Mouse (Mus musculus) forebrain, embryonic 16.5 days (tissue): ENCODE data around the gene Wnt9a. TPM values are rescaled to one million over a fixed set of nuclear protein-coding genes. Genes with fewer than 3 reads are reported as not detected.

ENCODE experiments used
- ATAC-seq: fragments of 200-750 bp; cut with Nextera tagmentation; 2 replicates; pipeline ENCODE4 v1.8.0; 2017; ENCODE audit warnings: mild to moderate bottlenecking, moderate library complexity
- H3K27ac ChIP-seq: fragments of 300-500 bp; sonication (generic); 2 replicates; pipeline ENCODE4 v1.5.1; 2014; ENCODE audit warnings: low read length, control low read depth
- H3K27me3 ChIP-seq: fragments of 300-500 bp; sonication (generic); replicated peaks from 2 replicates; pipeline ENCODE4 v1.6.1; 2014; ENCODE audit warnings: low read length; ENCODE audit not compliant: control insufficient read depth, insufficient read depth
- H3K36me3 ChIP-seq: fragments of 300-500 bp; sonication (generic); 2 replicates; pipeline ENCODE4 v1.6.1; 2014; ENCODE audit not compliant: control insufficient read depth, insufficient read depth
- H3K4me1 ChIP-seq: fragments of 300-500 bp; sonication (generic); replicated peaks from 2 replicates; pipeline ENCODE4 v1.6.1; 2014; ENCODE audit warnings: low read length; ENCODE audit not compliant: control insufficient read depth, insufficient read depth
- H3K4me2 ChIP-seq: fragments of 300-500 bp; sonication (generic); 2 replicates; pipeline ENCODE4 v1.6.1; 2014; ENCODE audit warnings: mild to moderate bottlenecking, low read length, control low read depth
- H3K4me3 ChIP-seq: fragments of 300-500 bp; sonication (generic); replicated peaks from 2 replicates; pipeline ENCODE4 v1.5.1; 2014; ENCODE audit warnings: mild to moderate bottlenecking, low read length, control low read depth
- H3K9ac ChIP-seq: fragments of 300-500 bp; sonication (generic); replicated peaks from 2 replicates; pipeline ENCODE4 v1.6.1; 2014; ENCODE audit warnings: low read depth, low read length, control low read depth
- H3K9me3 ChIP-seq: fragments of 300-500 bp; sonication (generic); 2 replicates; pipeline ENCODE4 v1.6.1; 2016; ENCODE audit warnings: low read length; ENCODE audit not compliant: control insufficient read depth
- WGBS: fragments of 180-500 bp; shearing (Covaris S2); extraction: QIAGEN DNeasy Blood & Tissue Kit; methylation state at CpG from one replicate; pipeline ENCODE4 v1.1.7; 2014; 5-methylcytosine and 5-hydroxymethylcytosine counted together
- polyA plus RNA-seq: library from polyadenylated mRNA; unstranded; fragments of >200 nt; fragmentation: Nextera tagmentation; extraction: Ambion mirVana; gene quantifications from 2 replicates; pipeline ENCODE4 v1.2.1, GENCODE M21; 2015

The Wnt9a gene
- polyA plus RNA-seq, 1 experiment from 2014 or later, result 1.5 TPM

DNA sequence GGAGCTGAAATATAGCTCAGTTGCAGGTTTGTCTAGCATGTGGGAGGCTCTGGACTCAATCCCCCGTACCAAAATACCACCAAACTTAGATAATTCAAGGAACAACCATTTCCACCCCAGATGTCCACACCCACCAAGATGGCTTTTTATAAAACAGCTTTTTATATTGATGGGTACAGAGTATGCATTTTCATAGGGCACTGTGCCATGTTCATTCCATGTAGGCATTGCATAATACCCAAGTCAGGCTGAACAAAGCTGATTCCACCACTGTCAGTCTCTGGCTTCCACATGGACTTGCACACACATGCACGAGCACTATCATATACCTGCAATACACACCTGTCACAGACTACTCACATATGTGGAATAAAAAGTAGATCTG lies 32.0 kb downstream of the Wnt9a start:
- ATAC-seq, result no peak
- no peak overlapping the region for H3K4me3 ChIP-seq
- H3K27ac ChIP-seq, result no peak overlapping the region
- H3K9me3 ChIP-seq, result no peaks in the 10 kb centered on the region
- no peak overlapping the region for H3K9ac ChIP-seq
- H3K4me2 ChIP-seq, result no peak overlapping the region
- no peaks in the 10 kb centered on the region for H3K27me3 ChIP-seq
- no peaks in the 10 kb centered on the region for H3K4me1 ChIP-seq
- H3K36me3 ChIP-seq, result no peaks in the 10 kb centered on the region
- 91% methylated on average over 2 of the region's 2 CpGs for WGBS

DNA sequence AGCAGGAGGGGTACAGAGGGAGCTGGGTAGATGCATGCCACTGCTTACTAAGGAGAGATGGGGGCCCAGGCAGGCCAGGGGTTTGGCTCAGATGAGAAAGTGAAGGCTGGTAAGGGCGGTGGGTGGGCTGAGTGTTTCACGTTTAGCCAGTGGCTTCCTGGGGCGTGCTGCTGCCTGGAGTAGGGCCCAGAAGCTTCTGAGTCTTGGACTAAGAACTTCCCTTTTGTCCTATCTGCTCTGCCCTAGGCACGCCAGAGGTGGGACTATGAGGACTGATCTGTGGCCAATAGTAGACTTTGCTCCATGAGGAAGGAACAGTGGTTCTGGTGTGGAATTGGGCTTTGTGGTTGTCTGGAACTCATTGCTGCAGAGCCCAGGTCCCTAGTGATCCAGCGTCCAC lies 36.2 kb downstream of the Wnt9a start:
- WGBS, result 78% methylated on average over 5 of the region's 5 CpGs
- Histone ChIP-seq H3K27ac (no peak overlapping the region), H3K4me2 (no peak overlapping the region), H3K9me3 (no peaks in the 10 kb centered on the region), H3K27me3 (no peaks in the 10 kb centered on the region), H3K9ac (no peak overlapping the region), H3K4me1 (no peaks in the 10 kb centered on the region), H3K36me3 (no peaks in the 10 kb centered on the region), H3K4me3 (no peak overlapping the region)
- ATAC-seq, result no peak

DNA sequence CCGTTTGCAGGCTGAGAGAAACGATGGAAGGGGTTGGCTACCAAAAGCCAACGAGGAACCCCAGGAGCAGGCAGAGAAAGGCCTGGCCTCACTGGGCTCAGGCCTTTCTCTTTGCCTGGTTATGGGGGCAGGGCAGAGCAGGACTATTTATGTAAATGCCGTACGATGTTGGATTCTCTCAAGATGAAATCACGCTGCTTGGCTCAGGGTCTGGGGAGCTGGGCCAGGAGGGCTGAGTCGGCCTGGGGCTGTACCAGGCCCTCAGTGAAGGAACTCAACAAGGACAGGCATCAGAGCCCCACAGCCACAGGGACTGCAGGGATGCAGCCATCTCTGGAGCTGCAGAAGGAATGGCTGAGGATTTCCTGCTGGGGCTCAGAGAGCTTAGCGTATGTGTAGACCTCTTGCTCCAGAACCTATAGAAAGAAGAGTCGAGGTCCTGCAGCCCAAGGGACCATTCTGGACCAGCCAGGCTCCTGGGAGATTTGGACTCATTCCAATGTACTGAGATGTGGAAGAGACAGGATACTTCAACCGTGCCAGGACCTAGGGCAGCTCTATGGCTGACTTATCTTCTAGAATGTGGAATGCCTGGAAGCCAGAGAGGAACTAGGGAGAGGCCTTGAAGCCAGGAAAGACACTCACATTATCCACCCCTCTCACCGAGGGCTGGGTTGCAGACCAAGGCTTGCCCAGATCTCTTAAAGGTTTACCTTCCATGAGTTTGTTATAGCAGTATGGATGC lies 39.6 kb downstream of the Wnt9a start:
- H3K4me3 ChIP-seq, result no peak overlapping the region
- H3K4me1 ChIP-seq, result no peaks in the 10 kb centered on the region
- no peaks in the 10 kb centered on the region for H3K36me3 ChIP-seq
- no peak overlapping the region for H3K4me2 ChIP-seq
- H3K27ac ChIP-seq, result no peak overlapping the region
- no peak; the same call in 1 of the 2 replicates for ATAC-seq
- H3K9ac ChIP-seq, result no peak overlapping the region
- H3K27me3 ChIP-seq, result no peaks in the 10 kb centered on the region
- 77% methylated on average over 11 of the region's 11 CpGs for WGBS
- H3K9me3 ChIP-seq, result no peaks in the 10 kb centered on the region

DNA sequence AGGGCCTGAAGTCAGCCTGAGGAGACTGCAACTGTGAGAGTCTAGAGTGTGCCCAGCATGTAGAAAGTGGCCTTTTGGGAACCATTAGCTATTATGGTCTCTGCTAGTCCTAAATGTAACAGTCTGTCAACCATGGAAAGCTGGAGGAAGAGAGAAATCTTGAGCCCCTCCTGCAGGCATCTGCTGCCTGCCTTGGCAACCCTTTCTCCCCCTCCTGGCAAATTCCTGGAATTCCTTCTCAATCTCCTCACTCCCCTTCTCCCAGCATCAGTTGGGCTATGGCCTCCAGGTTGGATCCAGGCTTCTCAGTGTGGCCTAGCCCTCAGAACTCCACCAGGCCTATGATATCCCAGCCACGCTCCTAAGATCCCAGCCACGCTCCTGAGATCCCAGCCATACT lies 43.6 kb downstream of the Wnt9a start:
- no peaks in the 10 kb centered on the region for H3K36me3 ChIP-seq
- H3K27me3 ChIP-seq, result no peaks in the 10 kb centered on the region
- H3K9ac ChIP-seq, result no peak overlapping the region
- no peak overlapping the region for H3K4me2 ChIP-seq
- no peak for ATAC-seq
- no peaks in the 10 kb centered on the region for H3K9me3 ChIP-seq
- H3K4me1 ChIP-seq, result no peaks in the 10 kb centered on the region
- 83% methylated on average over 2 of the region's 2 CpGs for WGBS
- H3K4me3 ChIP-seq, result no peak overlapping the region
- H3K27ac ChIP-seq, result no peak overlapping the region

DNA sequence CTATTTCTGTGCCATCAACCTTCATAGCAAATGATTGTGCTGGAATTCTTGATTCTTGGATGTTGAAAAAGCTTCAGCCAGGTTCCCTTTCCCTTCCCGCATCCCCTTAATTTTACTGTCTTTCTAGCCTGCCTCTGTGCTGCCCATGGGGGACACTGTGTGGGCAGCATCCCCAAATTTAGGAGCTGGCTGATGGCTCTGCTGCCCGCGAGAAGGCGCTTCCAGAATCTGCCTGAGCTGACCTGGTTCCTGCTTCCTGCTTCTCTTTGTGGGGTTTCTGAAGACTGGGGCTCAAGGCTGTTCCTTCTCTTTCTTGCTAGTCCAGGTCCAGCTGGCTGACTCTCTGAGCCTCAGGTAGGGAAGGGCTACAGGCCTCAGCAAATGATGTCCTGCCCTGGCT lies 48.1 kb downstream of the Wnt9a start:
- 88% methylated on average over 4 of the region's 4 CpGs for WGBS
- no peak overlapping the region for H3K4me2 ChIP-seq
- no peak overlapping the region for H3K4me3 ChIP-seq
- H3K27ac ChIP-seq, result no peak overlapping the region
- no peaks in the 10 kb centered on the region for H3K9me3 ChIP-seq
- no peaks in the 10 kb centered on the region for H3K4me1 ChIP-seq
- ATAC-seq, result no peak
- H3K36me3 ChIP-seq, result no peaks in the 10 kb centered on the region
- no peak overlapping the region for H3K9ac ChIP-seq
- no peaks in the 10 kb centered on the region for H3K27me3 ChIP-seq

DNA sequence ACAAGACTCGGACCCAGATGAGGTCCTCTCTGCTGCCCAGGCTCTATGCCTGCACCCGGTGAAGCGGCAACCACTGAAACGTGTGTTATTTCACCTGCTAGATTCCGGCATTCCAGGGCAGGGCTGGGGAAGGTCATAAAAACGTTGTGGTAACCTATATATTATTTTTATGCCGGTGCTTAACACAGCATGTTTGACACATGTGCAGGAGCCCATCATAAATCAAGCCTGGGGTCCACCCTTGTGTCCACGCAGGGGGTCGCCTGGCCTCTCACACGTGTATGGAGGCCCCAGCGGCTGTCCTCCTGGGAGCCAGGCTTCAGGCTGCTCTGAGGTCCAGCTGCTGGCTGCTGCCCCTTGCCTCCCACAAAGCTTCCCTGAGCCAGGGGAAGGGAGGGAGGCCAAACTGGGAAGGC lies 50.2 kb downstream of the Wnt9a start:
- no peak overlapping the region for H3K4me3 ChIP-seq
- H3K4me2 ChIP-seq, result no peak overlapping the region
- no peak for ATAC-seq
- H3K9ac ChIP-seq, result no peak overlapping the region
- 75% methylated on average over 11 of the region's 11 CpGs for WGBS
- no peaks in the 10 kb centered on the region for H3K9me3 ChIP-seq
- H3K27me3 ChIP-seq, result no peaks in the 10 kb centered on the region
- no peaks in the 10 kb centered on the region for H3K36me3 ChIP-seq
- no peak overlapping the region for H3K27ac ChIP-seq
- H3K4me1 ChIP-seq, result no peaks in the 10 kb centered on the region

DNA sequence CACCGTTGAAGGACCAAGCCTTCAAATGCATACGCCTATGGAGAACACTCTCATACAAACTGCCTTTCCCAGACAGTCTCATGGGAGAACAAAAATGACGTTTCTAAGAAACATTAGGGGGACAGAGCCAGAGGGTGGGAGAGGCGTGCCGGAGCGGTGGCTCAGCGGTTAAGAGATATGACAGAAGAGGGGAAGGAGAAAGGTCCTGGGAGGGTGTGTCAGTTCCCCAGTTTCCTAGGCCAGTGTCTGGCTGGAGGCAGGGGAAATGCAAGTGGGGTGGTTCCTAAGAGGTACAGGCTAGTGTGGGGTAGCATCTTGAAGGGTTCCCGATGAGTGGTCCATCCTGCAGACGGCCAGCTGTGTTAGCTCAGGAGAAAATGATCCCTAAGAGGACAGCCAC lies 54.6 kb downstream of the Wnt9a start:
- H3K27me3 ChIP-seq, result no peaks in the 10 kb centered on the region
- WGBS, result 88% methylated on average over 9 of the region's 9 CpGs
- no peak overlapping the region for H3K27ac ChIP-seq
- no peaks in the 10 kb centered on the region for H3K36me3 ChIP-seq
- no peak overlapping the region for H3K9ac ChIP-seq
- no peak for ATAC-seq
- H3K9me3 ChIP-seq, result no peaks in the 10 kb centered on the region
- no peak overlapping the region for H3K4me3 ChIP-seq
- peaks cover 6% of the 10 kb centered on the region for H3K4me1 ChIP-seq
- no peak overlapping the region for H3K4me2 ChIP-seq

DNA sequence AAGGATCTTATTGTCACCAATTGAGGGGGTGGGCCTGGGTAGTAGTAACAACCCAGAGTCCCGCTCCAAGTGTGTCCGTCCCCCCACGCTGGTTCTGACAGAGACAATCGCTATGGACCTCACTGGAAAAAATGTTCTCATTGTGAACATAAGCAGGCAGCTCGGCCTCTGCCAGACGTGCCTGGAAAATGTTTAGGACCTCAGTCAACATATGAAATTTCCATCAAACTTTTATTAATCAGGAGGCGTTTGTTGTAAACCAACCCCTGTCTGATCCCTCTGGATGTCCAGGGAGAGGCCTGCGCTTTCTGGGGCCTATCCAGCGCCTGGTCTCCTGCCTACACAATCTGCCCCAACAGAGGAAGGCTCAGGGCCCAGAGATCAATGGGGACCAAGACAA lies 57.3 kb downstream of the Wnt9a start:
- Histone ChIP-seq H3K4me1 (peaks cover 9% of the 10 kb centered on the region), H3K4me3 (no peak overlapping the region), H3K27me3 (no peaks in the 10 kb centered on the region), H3K9me3 (no peaks in the 10 kb centered on the region), H3K27ac (no peak overlapping the region), H3K4me2 (no peak overlapping the region), H3K36me3 (no peaks in the 10 kb centered on the region), H3K9ac (no peak overlapping the region)
- ATAC-seq, result no peak
- 86% methylated on average over 9 of the region's 9 CpGs for WGBS

DNA sequence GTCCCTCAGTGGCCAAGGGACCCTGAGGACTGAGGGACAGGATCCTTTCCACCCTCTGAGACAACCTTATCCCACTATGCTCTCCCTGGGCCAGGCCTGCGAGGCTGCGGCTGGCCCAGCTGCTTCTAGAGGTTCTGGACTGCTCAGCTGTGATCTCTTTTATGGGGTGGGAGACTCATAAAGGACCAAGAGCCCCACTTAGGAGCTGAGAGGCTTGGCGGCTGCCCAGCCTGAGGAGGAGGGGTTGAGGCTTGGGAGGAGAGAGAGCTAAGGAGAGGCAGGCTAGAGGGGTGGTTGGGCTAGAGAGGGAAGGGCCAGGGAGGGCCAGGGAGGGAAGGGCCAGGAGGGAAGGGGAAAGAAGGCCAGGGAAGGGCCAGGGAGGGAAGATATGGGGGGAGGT lies 57.7 kb downstream of the Wnt9a start:
- no peaks in the 10 kb centered on the region for H3K9me3 ChIP-seq
- H3K27me3 ChIP-seq, result no peaks in the 10 kb centered on the region
- H3K4me2 ChIP-seq, result no peak overlapping the region
- H3K4me1 ChIP-seq, result peaks cover 9% of the 10 kb centered on the region
- no peak overlapping the region for H3K9ac ChIP-seq
- ATAC-seq, result peak; percentile 20; the same call in 1 of the 2 replicates
- H3K27ac ChIP-seq, result no peak overlapping the region
- WGBS, result 48% methylated on average over 3 of the region's 3 CpGs
- no peaks in the 10 kb centered on the region for H3K36me3 ChIP-seq
- H3K4me3 ChIP-seq, result no peak overlapping the region

DNA sequence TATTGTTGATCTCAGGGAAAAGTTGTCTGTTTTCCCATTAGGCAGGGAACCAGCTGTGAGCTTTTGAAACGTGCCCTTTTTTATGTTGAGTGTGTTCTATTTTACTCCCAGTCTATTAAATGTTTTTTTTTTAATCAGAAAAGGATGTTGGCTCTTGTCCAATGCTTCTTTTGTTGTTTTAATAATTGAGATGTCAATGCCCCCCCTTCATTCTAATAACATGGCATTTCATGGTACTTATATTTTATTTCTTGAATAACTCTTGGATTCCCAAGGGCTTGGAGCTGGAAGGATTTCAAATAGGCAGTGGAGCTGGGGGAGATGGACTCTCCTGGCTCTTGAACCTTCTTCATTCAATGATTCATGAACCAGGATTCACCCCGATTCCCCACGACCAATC lies 59.3 kb downstream of the Wnt9a start:
- ATAC-seq, result no peak
- no peaks in the 10 kb centered on the region for H3K27me3 ChIP-seq
- H3K4me3 ChIP-seq, result no peak overlapping the region
- 35% methylated on average over 3 of the region's 3 CpGs for WGBS
- H3K9me3 ChIP-seq, result no peaks in the 10 kb centered on the region
- peaks cover 9% of the 10 kb centered on the region for H3K4me1 ChIP-seq
- H3K4me2 ChIP-seq, result no peak overlapping the region
- no peak overlapping the region for H3K9ac ChIP-seq
- H3K36me3 ChIP-seq, result no peaks in the 10 kb centered on the region
- H3K27ac ChIP-seq, result no peak overlapping the region
